ENCODE assay signal across 8 mouse cellular contexts in genomic region chr1:165460360-165460800, GRCm38 (mm10). TPM values are rescaled to one million over a fixed set of nuclear protein-coding genes. Genes with fewer than 3 reads are reported as not detected.
DNase-seq lines count a peak whose midpoint lies in the region; ATAC-seq lines count a peak whose summit lies in the region.

TSS of gene Dcaf6 (minus strand) at chr1:165460475.
TSS of gene Mpc2 (plus strand) at chr1:165460637.

- peak; percentile 91 for DNase-seq in WW6 (ENCODE audit: low read depth, low spot score)
- peak; percentile 99 to 100 for DNase-seq in cerebellum, postnatal 4 days (ENCODE audit: low spot score in 2 of 2)
- DNase-seq in gastrocnemius, adult 18-20 months (ENCODE audit: low spot score): peak; percentile 100
- DNase-seq in left cerebral cortex, adult 18-20 months (ENCODE audit: low spot score in 2 of 2): peak; percentile 100
- DNase-seq in right cerebral cortex, adult 18-20 months: peak; percentile 99
- peak; percentile 100 for DNase-seq in urinary bladder, postnatal 10 days (ENCODE audit: low spot score)

- H3K9me3 ChIP-seq in hindbrain, embryonic 16.5 days (ENCODE audit: control insufficient read depth, low read length): no peaks in the 10 kb centered on the region

- peak; percentile 95 for ATAC-seq in hindbrain, embryonic 16.5 days

- H3K27ac ChIP-seq in hindbrain, embryonic 16.5 days (ENCODE audit: low read depth, low read length): peak within 1 kb of the TSS; percentile 91
- H3K27ac ChIP-seq in macrophage: peak within 1 kb of the TSS; percentile 97

- WGBS in hindbrain, embryonic 16.5 days: under 1% methylated on average over 19 of the region's 37 CpGs
- 1% methylated on average over 37 of the region's 37 CpGs for WGBS in macrophage (ENCODE audit: missing documents)

- no peaks in the 10 kb centered on the region for H3K36me3 ChIP-seq in hindbrain, embryonic 16.5 days (ENCODE audit: control insufficient read depth, insufficient read depth, low read length)
- no peaks in the 10 kb centered on the region for H3K36me3 ChIP-seq in macrophage (ENCODE audit: inconsistent target)

- peaks cover 83% of the 10 kb centered on the region for H3K79me2 ChIP-seq in macrophage (ENCODE audit: inconsistent target)

- H3K4me3 ChIP-seq in hindbrain, embryonic 16.5 days (ENCODE audit: low read length): peak within 1 kb of the TSS; percentile 72
- H3K4me3 ChIP-seq in macrophage (ENCODE audit: inconsistent target): peak within 1 kb of the TSS; percentile 89

- no peaks in the 10 kb centered on the region for H3K27me3 ChIP-seq in hindbrain, embryonic 16.5 days (replicated peaks; ENCODE audit: control insufficient read depth, insufficient read depth, low read length)

- H3K4me2 ChIP-seq in hindbrain, embryonic 16.5 days (ENCODE audit: low read length): peak within 1 kb of the TSS; percentile 87

- H3K4me1 ChIP-seq in hindbrain, embryonic 16.5 days (ENCODE audit: control insufficient read depth, insufficient read depth, low read depth, low read length): peaks cover 7% of the 10 kb centered on the region

- peak within 1 kb of the TSS; percentile 88 for H3K9ac ChIP-seq in hindbrain, embryonic 16.5 days (ENCODE audit: low read depth, low read length)

RNA-seq across cellular contexts. Expression of gene Dcaf6, which starts in this region (rescaled TPM):
- total RNA-seq in gastrocnemius, adult 18-20 months (2021): 100 to 1,000 TPM; 277 to 293 TPM
- polyA plus RNA-seq in hindbrain, embryonic 16.5 days (2015; fragmentation: Nextera tagmentation; extraction: Ambion mirVana): 17.7 and 19.0 TPM in 2 replicates
- total RNA-seq in left cerebral cortex, adult 18-20 months (2021): 10 to 100 TPM; 88.5 to 93.5 TPM
- total RNA-seq in macrophage (2018; cell fraction: chromatin; rRNA removed): 100 to 1,000 TPM in 16 of 26 experiments, 10 to 100 TPM in 10; 41.0 to 147 (median 106) TPM
- 10 to 100 TPM; 13.9 to 24.9 (median 20.3) TPM for total RNA-seq in macrophage (2018; cell fraction: cytosol; rRNA removed)
- total RNA-seq in macrophage (2018; cell fraction: nucleus; rRNA removed): 100 to 1,000 TPM in 4 of 26 experiments, 10 to 100 TPM in 22; 39.4 to 126 (median 74.4) TPM
- polyA plus RNA-seq in macrophage (2018): 16.1 to 28.0 TPM (median 24.8 TPM) in 3 replicates

RNA-seq across cellular contexts. Expression of gene Mpc2, which starts in this region (rescaled TPM):
- total RNA-seq in gastrocnemius, adult 18-20 months (2021): 100 to 1,000 TPM; 282 to 321 TPM
- 210 and 238 TPM in 2 replicates for polyA plus RNA-seq in hindbrain, embryonic 16.5 days (2015; fragmentation: Nextera tagmentation; extraction: Ambion mirVana)
- 100 to 1,000 TPM; 121 to 124 TPM for total RNA-seq in left cerebral cortex, adult 18-20 months (2021)
- 10 to 100 TPM in 18 of 26 experiments, 1 to 10 TPM in 8; 5.5 to 41.3 (median 17.2) TPM for total RNA-seq in macrophage (2018; cell fraction: chromatin; rRNA removed)
- 10 to 100 TPM; 38.9 to 75.9 (median 62.9) TPM for total RNA-seq in macrophage (2018; cell fraction: cytosol; rRNA removed)
- 10 to 100 TPM in 23 of 26 experiments, 1 to 10 TPM in 3; 7.3 to 41.2 (median 17.6) TPM for total RNA-seq in macrophage (2018; cell fraction: nucleus; rRNA removed)
- 25.8 to 66.2 TPM (median 51.3 TPM) in 3 replicates for polyA plus RNA-seq in macrophage (2018)

Comparison
In these comparisons a context has a peak if more than half of its experiments do, and no peak if none do; other contexts are left out.
1. Peak in every context shown above with its lines: DNase-seq, ATAC-seq, H3K4me3 ChIP-seq and H3K27ac ChIP-seq.